Mouse (Mus musculus) gastrocnemius, postnatal 36 days (tissue): ENCODE results near the gene Lypd3. TPM values are rescaled to one million over a fixed set of nuclear protein-coding genes. Genes with fewer than 3 reads are reported as not detected.
"Not testable (repeated sequence)": the region's sequence is repeated elsewhere in the genome, so short reads cannot be mapped to it uniquely, and the experiment has no call there.

Experiments
- DNase-seq, 2 experiments: peaks; one replicate each; pipeline ENCODE4 v3.0.0; 2022
- intact Hi-C: fragments of 180-260 bp; cut with DNase I; formaldehyde crosslinking; loops from one replicate; pipeline ENCODE4 v1.15.1; 2025
- total RNA-seq, 2 experiments: library from RNA; stranded (reverse); gene quantifications; 2 replicates each; pipeline ENCODE4 v1.2.3; 2021

Gene Lypd3
- total RNA-seq, 2 experiments from 2014 or later = not detected

GRCm38 (mm10) chr7:24653681-24654080 is 17.3 kb downstream of the Lypd3 start:
- peak; percentile 30 to 56 for DNase-seq
- intact Hi-C loops = loop anchor here (2.0 kb wide), 1 partner anchor 53 kb away; no protein-coding TSS in a partner anchor

GRCm38 (mm10) chr7:24659737-24660357 is 23.5 kb downstream of the Lypd3 start:
- DNase-seq = no peak
- intact Hi-C loops = no loop called here

GRCm38 (mm10) chr7:24661118-24661904 is 25.0 kb downstream of the Lypd3 start:
- intact Hi-C loops = no loop called here
- no peak for DNase-seq

- DNase-seq = peak; percentile 33 to 37
- intact Hi-C loops = no loop called here
Measured at GRCm38 (mm10) chr7:24662575-24662974, 26.2 kb downstream of the Lypd3 start.

GRCm38 (mm10) chr7:24664301-24664700 is 28.0 kb downstream of the Lypd3 start:
- DNase-seq = no peak
- intact Hi-C loops = no loop called here

GRCm38 (mm10) chr7:24664959-24665358 is 28.6 kb downstream of the Lypd3 start:
- no peak for DNase-seq
- intact Hi-C loops = no loop called here

GRCm38 (mm10) chr7:24671944-24672439 is 35.6 kb downstream of the Lypd3 start:
- intact Hi-C loops = loop anchor here (2.0 kb wide), 1 partner anchor 49 kb away; no protein-coding TSS in a partner anchor
- DNase-seq = no peak

- DNase-seq = no peak
- intact Hi-C loops = no loop called here
Measured at GRCm38 (mm10) chr7:24676575-24676974, 40.2 kb downstream of the Lypd3 start, which contains the start of gene Tex101. Gene Tex101, minus strand, starts transcription at chr7:24676675.

- DNase-seq, intact Hi-C loops: not testable (repeated sequence)
Measured at GRCm38 (mm10) chr7:24684121-24684520, 47.8 kb downstream of the Lypd3 start.

- intact Hi-C loops, DNase-seq: not testable (repeated sequence)
Measured at GRCm38 (mm10) chr7:24687519-24687918, 51.2 kb downstream of the Lypd3 start.

Other genes with a start within 250 kb of the Lypd3 start
- 10 to 100 TPM in 1 of 2 experiments, 1 to 10 TPM in 1; 9.8 to 11.5 TPM for gene Smg9, start 236.9 kb upstream of the Lypd3 start, total RNA-seq
- not detected for gene Irgc1, start 184.3 kb upstream of the Lypd3 start, total RNA-seq
- under 1 TPM; 0.61 to 0.64 TPM for gene Plaur, start 174.1 kb upstream of the Lypd3 start, total RNA-seq
- gene Cadm4, start 154.5 kb upstream of the Lypd3 start, total RNA-seq = 1 to 10 TPM; 2.7 to 4.6 TPM
- 1 to 10 TPM; 4.3 to 5.9 TPM for gene Zfp428, start 129.5 kb upstream of the Lypd3 start, total RNA-seq
- gene AC161166.1, start 124.1 kb upstream of the Lypd3 start, total RNA-seq = not detected
- gene Irgq, start 105.9 kb upstream of the Lypd3 start, total RNA-seq = 10 to 100 TPM; 10.7 to 10.9 TPM
- not detected for gene Pinlyp, start 90.4 kb upstream of the Lypd3 start, total RNA-seq
- gene Xrcc1, start 90.3 kb upstream of the Lypd3 start, total RNA-seq = 10 to 100 TPM; 17.1 to 21.4 TPM
- 10 to 100 TPM; 23.0 to 24.2 TPM for gene Ethe1, start 49.0 kb upstream of the Lypd3 start, total RNA-seq
- under 1 TPM in 1 of 2 experiments, not detected in 1; 0.18 TPM for gene Zfp575, start 48.9 kb upstream of the Lypd3 start, total RNA-seq
- under 1 TPM; 0.30 to 0.66 TPM for gene Phldb3, start 25.8 kb upstream of the Lypd3 start, total RNA-seq
- gene Tex101, start 40.1 kb downstream of the Lypd3 start, total RNA-seq = not detected
- gene BC049730, start 72.7 kb downstream of the Lypd3 start, total RNA-seq = not detected
- gene Gm4763, start 90.4 kb downstream of the Lypd3 start, total RNA-seq = not detected
- gene Cd177, start 123.8 kb downstream of the Lypd3 start, total RNA-seq = not detected
- gene Ceacam10, start 140.7 kb downstream of the Lypd3 start, total RNA-seq = not detected
- gene Gm9844, start 225.7 kb downstream of the Lypd3 start, total RNA-seq = not detected
- not detected for gene Lypd4, start 233.4 kb downstream of the Lypd3 start, total RNA-seq
- gene Dmrtc2, start 233.5 kb downstream of the Lypd3 start, total RNA-seq = not detected
- 100 to 1,000 TPM; 283 to 298 TPM for gene Rps19, start 247.8 kb downstream of the Lypd3 start, total RNA-seq